Mouse (Mus musculus): ENCODE data around the gene Rfx5.
"Not testable (repeated sequence)": the region's sequence is repeated elsewhere in the genome, so short reads cannot be mapped to it uniquely, and the experiment has no call there.

Gene Rfx5

DNA sequence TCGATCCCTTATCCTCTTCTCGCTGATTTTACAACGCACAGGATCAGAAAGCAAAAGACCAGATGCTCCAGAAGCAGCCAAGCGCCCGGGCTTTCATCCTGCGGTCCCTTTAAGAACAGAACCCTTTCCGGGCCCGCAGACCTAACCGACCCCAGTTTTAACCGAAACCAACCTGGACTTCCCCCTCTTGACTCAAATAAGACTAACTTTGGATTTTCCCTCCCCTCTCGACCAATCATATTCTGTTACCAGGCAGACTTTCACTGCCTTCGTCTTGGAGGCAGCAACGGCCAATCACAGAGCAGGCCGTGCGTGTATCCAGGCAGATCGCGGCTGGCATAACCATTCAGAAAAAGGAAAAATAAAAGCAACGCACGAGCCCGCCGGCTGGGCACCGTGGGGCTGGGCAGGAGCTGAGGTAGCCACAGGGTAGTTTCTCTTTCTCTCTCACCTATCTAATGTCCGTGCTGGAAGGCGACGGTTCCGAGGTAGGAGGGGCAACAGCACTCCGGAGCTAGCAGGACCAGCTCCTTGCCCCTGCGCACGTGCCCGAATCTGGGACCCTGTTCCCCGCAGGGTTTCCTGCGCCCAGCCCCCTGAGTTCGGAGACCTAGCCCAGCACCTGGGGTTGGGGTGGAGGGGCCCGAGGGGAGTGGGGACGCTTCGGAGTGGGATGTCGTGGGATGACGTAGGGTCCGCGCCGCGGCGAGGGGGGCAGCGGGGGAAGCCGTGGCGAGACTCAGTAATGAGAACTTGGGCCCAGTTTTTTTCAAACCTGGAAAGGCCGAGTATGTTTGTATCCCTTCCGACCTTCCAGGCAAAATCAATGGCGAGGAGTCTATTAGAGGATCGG, at the start of gene Rfx5:
Gene Rfx5, plus strand, starts transcription at position 312 of the 853 bp plus-strand sequence.
- DNase-seq (ENCODE audit: low read depth in 1 of 2, low spot score in 2 of 2), result peak; percentile 84 to 89

DNA sequence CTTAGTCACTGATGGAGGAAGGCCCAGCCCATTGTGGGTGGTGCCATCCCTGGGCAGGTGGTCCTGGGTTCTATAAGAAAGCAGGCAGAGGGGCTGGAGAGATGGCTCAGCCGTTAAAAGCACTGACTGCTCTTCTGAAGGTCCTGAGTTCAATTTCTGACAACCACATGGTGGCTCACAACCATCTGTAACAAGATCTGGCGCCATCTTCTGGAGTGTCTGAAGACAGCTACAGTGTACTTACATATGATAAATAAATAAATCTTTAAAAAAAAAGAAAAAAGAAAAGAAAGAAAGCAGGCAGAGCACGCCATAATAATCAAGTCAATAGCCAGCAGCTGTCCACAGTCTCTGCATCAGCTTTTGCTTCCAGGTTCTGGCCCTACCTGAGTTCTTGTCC, 49.1 kb upstream of the Rfx5 start:
- not testable (repeated sequence) for DNase-seq (ENCODE audit: low read depth in 1 of 2, low spot score in 2 of 2)

DNA sequence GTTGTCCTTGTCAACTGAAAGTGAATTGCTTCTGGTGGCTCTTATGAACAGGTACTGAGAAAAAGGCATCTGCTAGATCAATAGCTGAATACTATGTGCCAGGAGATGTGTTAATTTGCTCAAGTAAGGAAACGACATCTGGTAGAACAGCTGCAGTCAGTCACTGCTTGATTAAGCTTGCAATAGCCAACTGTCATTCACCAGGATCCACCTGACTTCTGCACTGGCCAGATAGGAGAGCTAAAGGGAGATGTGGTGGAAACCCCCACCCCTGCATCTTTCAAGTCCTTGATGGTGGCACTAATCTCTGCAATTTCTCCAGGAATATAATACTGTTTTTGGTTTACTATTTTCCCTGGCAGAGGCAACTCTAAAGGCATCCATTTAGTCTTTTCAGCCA, 47.4 kb upstream of the Rfx5 start:
- no peak for DNase-seq (ENCODE audit: low read depth in 1 of 2, low spot score in 2 of 2)

DNA sequence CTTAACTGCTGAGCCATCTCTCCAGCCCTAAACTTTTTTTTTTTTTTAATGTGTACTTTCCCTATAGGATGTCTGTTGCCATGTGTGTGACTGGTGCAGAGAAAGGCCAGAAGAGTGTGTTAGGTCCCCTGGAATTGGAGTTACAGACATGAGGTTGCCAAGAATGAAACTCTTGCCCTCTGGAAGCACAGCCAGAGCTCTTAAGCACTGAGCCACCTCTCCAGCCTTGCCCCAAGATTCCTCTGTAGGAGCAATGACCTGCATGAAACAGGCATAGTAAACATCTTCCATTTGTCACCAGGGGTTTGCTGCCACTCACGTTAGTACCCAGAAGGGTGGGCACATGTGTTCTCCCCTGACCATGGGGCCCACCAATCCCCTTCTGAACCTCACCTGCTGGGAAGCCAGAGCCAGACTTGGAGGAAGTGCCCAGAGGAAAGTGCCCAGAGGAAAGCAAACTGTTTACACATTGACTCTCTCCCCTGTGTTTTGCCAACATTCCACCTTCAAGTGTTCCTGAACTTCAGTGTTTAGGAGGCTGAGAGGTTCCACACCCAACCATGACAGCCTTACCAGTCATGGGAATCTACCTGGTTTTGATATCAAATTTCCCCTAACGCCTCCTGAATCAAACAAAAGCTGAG, 42.7 kb upstream of the Rfx5 start:
- DNase-seq (ENCODE audit: low read depth in 1 of 2, low spot score in 2 of 2), result no peak

DNA sequence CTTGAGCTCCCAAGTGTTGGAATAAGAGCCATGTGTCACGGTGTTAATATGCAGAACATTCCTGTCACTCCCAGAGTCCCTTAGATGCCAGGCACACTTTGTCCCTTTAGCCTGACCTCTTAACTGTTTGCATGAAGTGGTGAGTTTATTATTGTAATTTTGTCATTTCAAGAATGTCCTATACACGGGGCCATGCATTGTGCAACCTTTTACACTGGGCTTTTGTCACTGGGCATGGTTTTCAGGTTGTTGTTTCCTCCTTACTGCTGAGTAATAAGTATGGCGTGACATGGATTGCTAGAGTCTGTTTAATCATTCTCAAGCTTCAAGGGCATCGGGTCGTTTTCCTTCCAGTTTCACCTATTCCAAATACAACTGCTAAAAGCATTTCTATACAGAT, 40.1 kb upstream of the Rfx5 start:
- DNase-seq (ENCODE audit: low read depth in 1 of 2, low spot score in 2 of 2), result no peak

DNA sequence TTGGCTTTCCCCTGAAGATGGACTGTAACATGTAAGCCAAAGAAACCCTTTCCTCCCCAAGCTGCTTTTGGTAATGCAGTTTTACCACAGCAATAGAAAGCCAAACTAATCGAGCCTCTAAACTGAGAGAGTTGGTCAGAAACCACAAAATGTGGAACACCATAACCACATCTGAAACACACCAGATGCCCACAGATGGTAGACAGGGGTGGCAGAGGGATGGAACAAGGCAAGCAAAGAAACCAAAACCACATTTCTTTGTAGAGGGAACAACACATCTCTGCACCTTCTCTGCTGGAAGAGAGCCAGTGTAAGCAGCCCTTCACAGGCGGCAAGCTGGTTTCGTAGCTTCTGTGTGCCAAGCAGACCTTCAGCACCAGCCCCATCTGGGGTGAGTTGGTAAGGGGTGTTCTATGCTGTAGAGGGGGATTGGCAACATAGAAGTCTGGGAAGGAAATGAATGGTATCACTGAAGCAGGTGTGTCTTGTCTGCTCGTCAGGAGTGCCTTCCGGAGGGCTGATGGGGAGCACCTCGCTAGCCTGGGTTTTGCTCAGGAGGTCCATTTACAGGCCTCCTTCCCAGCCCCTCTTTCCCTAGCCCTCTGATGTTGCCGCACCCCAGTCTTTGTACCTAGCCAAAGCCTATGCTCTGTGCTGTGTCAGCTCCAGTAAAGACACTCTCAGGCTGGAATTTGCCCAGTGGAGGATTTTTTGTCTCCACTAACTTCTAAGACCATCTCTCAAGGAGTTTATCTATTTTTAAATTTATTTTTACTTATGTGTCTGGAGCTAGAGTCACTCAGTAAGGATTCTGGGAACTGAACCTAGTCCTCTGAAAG, 37.8 kb upstream of the Rfx5 start:
- no peak for DNase-seq (ENCODE audit: low read depth in 1 of 2, low spot score in 2 of 2)

DNA sequence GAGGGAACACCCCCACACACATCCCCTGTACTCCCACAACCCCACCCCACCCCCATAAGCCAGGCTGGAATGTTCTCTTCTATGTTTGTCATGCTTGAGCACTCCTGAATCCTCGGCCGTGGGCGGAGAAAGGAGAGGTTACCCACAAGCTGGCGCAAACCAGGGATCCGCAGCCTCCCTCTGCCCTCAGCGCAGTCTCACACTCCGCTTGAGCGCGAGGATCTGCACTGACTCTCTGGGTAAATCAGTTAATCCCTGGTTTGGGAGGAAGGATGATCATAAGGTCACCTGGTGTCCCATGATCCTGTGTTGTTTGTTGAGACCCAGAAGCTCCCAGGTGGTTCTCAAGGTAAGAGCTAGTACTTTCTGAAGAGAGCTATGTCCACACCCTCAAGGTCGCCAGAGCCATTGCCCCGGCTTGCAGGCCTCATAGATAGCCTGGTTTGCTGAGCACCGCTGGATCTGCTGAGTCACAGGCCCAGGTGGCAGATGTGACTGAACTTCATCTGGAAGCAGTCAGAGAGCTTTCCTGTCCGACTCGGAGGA, 36.0 kb upstream of the Rfx5 start:
- DNase-seq (ENCODE audit: low read depth in 1 of 2, low spot score in 2 of 2), result no peak

DNA sequence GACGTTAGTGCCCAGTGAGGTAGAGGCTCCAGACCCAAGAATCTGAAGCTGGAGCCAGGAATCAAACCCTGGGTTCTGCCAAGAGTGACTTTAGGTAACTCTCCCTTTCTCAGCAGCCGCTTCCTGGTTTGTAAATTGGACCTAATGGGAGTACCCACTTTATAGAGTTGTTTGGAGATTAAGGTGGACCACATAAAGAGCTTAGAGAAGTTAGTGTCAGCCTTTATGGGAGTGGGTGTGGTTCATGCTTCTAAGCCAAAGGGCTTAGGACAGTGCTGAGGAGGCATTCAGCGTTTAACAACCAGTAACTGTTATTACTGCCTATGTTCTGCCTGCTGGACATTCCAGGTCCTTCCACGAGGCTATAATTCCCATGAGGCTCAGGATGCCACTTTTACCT, 35.0 kb upstream of the Rfx5 start:
- DNase-seq (ENCODE audit: low read depth in 1 of 2, low spot score in 2 of 2), result no peak

DNA sequence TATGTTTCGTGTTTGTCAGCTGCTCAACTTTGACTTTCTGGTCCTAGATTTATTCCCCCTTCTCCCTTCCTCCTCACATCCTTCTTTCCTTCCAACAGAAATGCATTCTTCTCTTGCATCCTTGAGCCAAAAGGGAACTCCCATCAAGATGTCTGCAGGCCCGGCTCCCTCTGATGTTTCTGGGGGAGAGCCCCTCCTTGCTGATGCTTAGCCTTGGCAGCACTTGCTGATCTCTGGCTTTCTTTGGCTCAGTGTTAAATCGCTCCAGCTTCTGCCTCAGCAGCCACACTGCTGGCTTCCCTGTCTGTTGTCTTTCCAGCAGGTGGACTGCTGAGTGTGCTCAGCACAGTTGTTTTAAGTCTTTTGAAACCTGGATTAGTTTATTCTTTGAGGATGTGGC, 32.8 kb upstream of the Rfx5 start:
- DNase-seq (ENCODE audit: low read depth in 1 of 2, low spot score in 2 of 2), result no peak

DNA sequence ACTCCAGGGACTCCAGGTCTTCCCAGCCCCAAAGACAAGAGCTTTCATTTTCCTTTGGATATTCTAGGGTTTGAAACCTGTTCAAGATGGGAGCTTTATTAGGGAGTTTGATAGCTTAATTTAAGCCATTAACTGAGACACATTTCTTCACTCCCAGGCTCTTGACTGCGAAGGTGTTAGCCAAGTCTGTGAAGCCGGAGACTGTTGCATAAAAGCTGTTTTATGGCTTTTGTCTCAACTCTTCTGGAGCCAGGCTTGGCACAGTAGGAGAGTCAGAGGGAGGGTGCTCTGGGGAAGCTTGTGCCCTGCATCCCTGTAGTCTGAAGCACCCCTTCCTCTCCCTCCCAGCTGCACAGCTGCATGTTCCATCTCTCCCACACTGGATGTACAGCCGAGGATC, 31.5 kb upstream of the Rfx5 start:
- DNase-seq (ENCODE audit: low read depth in 1 of 2, low spot score in 2 of 2), result no peak

DNA sequence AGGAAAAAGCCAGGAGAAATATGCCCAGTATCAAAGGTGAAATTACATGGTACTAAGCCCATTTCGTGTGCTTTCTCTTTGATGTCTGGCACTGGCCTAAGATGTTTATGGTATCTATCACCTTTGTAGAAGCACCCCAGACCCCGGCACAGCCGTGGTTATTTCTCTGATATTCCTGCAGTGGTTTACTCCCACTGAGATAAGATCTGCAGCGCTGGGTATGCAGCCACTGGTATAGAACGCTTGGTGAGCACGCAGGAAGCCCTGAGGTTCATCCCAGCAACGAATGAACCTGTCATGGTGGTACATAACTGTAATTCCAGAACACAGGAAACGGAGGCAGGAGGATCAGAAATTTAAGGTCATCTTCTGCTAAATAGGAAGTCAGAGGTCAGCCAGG, 29.2 kb upstream of the Rfx5 start:
- DNase-seq (ENCODE audit: low read depth in 1 of 2, low spot score in 2 of 2), result no peak

DNA sequence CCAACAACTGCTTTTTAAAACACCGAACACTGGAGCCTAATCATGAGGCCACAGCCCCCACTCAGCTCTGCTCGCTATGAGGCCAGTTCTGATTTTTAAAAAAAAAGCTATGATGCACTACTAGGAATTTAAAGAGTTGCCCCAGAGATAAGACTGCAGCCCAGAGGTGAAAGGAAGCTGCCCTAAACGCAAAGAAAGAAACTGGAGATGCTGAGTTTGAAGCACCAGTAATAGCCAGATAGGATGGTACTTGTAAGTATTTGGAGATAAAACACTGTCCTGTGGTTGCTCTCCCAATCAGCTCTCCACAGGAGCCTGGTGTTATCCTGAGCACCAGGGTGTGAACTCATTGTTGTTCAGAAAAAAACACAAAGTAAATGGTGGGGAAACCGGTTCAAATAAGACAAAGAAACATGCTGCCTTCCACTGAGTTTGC, 27.6 kb upstream of the Rfx5 start:
- not testable (repeated sequence) for DNase-seq (ENCODE audit: low read depth in 1 of 2, low spot score in 2 of 2)

DNA sequence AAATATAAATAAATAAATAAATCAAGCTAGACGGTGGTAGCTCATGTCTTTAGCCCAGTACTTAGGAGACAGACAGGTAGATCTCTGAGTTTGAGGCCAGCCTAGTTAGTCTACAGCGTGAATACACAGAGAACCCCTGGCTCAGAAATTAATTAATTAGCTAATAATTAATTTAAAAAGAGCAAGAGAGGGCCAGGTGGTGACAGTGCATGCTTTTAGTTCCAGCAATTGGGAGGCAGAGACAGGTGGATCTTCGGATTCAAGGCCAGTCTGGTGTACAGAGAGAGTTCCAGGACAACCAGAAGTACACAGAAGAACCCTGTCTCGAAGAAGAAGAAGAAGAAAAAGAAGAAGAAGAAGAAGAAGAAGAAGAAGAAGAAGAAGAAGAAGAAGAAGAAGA, 24.9 kb upstream of the Rfx5 start:
- not testable (repeated sequence) for DNase-seq (ENCODE audit: low read depth in 1 of 2, low spot score in 2 of 2)

DNA sequence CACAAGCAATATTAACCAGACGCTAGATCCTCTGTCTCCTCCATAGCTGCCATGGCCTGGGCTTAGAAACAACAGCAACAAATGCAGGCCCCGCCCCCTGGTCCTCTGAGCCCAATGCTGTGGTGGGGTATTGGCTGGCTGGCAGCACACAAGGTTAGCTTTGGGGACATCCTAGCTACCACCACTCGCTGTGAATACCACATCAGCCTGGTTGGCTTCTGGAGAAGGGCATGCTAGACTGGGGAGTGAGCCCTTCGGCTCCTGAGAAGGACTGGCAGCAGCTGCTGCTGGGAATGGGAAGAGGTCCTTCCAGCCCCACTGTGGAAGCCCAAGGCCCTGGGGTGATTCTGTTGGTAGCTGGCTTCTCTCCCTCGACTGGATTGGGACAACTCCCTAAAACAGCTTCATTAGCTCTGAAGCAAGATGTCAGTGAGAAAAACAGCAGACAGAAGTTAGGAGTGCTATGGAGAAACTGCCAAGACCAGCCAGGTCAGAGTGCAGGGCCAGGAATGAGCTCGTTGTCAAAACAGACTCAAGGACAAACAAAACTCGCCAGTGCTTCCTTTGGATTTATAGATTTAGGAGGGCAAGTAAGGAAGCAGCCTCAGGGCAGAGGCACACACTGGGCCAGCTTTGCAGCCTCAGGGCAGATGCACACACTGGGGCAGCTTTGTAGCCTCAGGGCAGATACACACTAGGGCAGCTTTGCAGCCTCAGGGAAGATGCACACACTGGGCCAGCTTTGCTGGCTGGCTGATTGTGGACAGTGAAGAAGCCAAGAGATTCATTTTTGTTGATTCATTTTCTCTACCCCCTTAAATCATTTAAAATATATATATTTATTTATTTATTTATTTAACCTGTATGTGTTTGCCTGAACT, 23.2 kb upstream of the Rfx5 start:
- not testable (repeated sequence) for DNase-seq (ENCODE audit: low read depth in 1 of 2, low spot score in 2 of 2)

DNA sequence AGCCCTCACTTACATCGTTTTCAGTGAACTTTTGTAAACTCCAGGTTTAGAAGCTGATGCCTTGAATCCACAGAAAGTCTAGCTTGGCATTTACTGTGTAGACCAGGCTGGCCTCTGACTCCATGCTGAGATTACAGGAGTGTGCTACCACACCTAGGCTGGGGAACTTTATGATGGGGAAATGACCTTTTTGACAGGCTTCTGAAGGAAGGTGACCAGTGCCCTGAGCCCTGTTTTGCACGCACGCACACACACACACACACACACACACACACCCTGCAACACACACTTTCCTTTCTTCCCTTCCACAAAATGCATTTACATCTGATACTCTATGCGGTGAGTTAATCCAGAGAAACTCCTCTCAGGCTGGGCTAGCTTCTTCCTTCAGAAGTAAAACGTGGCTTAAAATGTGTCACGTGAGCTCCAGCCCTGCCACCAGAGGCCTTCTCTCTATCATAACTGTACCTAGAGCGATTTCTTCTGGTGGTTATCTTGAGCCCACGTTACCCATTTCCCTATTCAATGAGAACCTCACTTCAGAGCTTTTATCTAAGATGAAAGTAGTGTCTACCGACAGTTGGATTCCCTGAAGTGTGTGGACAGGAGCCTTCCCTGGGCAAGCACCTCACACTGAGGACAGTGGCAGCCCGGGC, 22.3 kb upstream of the Rfx5 start:
- not testable (repeated sequence) for DNase-seq (ENCODE audit: low read depth in 1 of 2, low spot score in 2 of 2)

DNA sequence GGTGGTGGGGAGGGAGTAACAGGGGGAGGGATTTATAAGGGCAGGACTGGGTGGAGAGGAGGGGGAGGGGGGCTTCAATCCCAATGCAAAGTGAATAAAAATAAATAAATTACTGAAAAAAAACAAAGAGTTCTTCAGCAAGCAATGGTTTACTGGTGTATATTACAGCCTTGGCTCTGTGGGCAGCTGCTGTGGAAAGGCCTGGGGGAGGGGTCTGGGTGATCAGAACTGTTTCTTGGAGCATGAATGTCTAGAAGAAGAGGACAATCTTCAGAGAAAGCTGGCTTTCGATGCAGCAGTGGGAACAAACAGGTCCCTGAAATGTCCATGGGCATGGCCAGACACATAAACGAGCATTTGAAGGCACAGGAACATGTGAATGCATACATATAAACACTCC, 21.6 kb upstream of the Rfx5 start:
- not testable (repeated sequence) for DNase-seq (ENCODE audit: low read depth in 1 of 2, low spot score in 2 of 2)

DNA sequence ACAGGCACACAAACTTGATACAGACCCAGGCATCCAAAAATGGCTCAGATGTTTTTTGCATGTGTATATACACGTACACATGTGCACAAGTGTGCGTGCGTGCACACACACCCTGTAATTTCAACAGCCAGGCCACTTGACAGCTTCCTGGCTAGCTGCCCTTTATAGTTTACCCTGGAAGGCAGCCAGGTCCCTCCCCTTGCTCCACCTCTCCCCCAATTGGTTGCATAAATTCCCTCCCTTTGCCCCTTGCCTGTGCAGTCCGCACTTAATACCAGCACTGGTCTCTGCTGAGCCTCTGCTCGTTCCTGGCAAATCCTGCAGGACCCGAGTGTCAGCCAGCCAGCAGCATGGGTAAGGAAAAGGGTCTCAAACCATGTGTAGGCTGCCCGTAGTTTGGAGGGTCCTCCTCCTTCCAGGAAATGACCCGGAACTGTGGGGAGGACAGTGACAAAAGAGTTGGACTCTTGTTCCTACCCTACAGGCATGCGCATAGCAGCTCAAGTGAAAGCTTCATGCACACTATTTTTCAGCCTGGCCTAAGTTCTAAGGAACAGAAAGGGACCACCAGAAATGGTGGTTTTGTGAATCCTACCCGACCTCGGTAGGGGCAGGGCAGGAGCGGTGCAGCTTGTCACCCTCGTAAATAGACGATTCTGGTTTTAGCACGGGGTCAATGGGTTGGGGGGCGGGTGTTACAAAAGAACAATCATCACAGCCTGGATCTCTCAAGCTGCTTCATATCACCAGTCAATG, 20.9 kb upstream of the Rfx5 start, which contains the start of gene Selenbp1:
Gene Selenbp1, plus strand, starts transcription at position 248 of the 756 bp plus-strand sequence.
- DNase-seq (ENCODE audit: low read depth in 1 of 2, low spot score in 2 of 2), result peak; percentile 53 to 65

DNA sequence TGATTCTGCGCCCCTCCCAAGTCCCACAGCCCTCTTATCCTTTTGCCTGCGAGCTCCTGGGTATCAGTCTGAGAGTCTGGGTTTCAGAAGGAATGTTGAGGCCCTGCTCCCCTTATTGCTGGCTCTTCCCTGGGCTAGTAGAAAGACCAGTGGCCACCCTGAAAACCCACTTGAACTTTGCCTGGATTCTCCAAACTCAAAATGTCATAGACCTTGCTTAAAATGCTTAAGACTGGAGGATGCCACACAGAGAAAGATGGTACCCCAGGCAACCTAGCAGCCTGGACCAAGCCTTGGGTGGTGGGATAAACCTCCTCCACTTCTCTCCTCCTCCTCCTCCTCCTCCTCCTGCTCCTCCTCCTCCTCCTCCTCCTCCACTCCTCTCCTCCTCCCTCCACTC, 20.3 kb upstream of the Rfx5 start:
- DNase-seq (ENCODE audit: low read depth in 1 of 2, low spot score in 2 of 2), result not testable (repeated sequence)

DNA sequence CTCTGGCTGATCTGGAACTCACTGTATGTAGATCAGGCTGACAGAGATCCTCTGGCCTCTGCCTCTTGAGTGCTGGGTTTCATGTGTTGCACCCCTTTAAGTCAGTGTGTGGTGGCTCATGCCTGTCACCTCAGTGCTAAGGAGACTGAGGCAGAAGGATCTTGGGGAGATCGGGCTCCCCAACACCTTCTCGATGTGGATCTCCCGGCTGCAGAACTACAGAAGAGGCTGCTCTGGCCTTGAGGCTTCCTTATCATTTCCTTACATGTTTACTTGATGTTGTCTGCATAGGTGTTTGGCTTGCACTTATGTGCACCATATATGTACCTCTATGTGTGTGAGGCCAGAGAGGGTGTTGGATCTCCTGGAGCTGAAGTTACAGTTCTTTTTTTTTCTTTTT, 19.3 kb upstream of the Rfx5 start:
- not testable (repeated sequence) for DNase-seq (ENCODE audit: low read depth in 1 of 2, low spot score in 2 of 2)
